Mouse (Mus musculus): ENCODE data around the gene Mboat1. TPM values are rescaled to one million over a fixed set of nuclear protein-coding genes. Genes with fewer than 3 reads are reported as not detected.

Gene Mboat1
- polyA plus RNA-seq, 1 experiment: 4.6 TPM

- Histone ChIP-seq H3K4me1 (ENCODE audit: control insufficient read depth, insufficient read depth, insufficient read length, low read length) (no peaks in the 10 kb centered on the region), H3K27ac (ENCODE audit: insufficient read depth, low read depth, low read length) (no peak overlapping the region), H3K36me3 (ENCODE audit: control insufficient read depth, insufficient read depth, low read length) (no peaks in the 10 kb centered on the region), H3K4me3 (ENCODE audit: low read depth, low read length) (no peak overlapping the region), H3K27me3 (ENCODE audit: control insufficient read depth, insufficient read depth, low read length) (no peaks in the 10 kb centered on the region)
- 77% methylated on average over 10 of the region's 10 CpGs for WGBS
- no peak for TF ChIP-seq CTCF (IDR thresholded peaks at IDR 0.05; ENCODE audit: extremely low read depth, insufficient read length, insufficient replicate concordance, low read depth, low read length)
- TF ChIP-seq POLR2A (IDR thresholded peaks at IDR 0.05; ENCODE audit: low read depth, low read length): no peak
These were observed 122.5 kb downstream of the Mboat1 start for GRCm38 (mm10) chr13:30258802-30259201.

- Histone ChIP-seq H3K36me3 (ENCODE audit: control insufficient read depth, insufficient read depth, low read length) (no peaks in the 10 kb centered on the region), H3K27ac (ENCODE audit: insufficient read depth, low read depth, low read length) (no peak overlapping the region), H3K4me1 (ENCODE audit: control insufficient read depth, insufficient read depth, insufficient read length, low read length) (no peaks in the 10 kb centered on the region), H3K27me3 (ENCODE audit: control insufficient read depth, insufficient read depth, low read length) (no peaks in the 10 kb centered on the region), H3K4me3 (ENCODE audit: low read depth, low read length) (no peak overlapping the region)
- no peak for TF ChIP-seq POLR2A (IDR thresholded peaks at IDR 0.05; ENCODE audit: low read depth, low read length)
- no peak for TF ChIP-seq CTCF (IDR thresholded peaks at IDR 0.05; ENCODE audit: extremely low read depth, insufficient read length, insufficient replicate concordance, low read depth, low read length)
- WGBS: 82% methylated on average over 9 of the region's 9 CpGs
These were observed 123.0 kb downstream of the Mboat1 start for GRCm38 (mm10) chr13:30259326-30259725.

DNA sequence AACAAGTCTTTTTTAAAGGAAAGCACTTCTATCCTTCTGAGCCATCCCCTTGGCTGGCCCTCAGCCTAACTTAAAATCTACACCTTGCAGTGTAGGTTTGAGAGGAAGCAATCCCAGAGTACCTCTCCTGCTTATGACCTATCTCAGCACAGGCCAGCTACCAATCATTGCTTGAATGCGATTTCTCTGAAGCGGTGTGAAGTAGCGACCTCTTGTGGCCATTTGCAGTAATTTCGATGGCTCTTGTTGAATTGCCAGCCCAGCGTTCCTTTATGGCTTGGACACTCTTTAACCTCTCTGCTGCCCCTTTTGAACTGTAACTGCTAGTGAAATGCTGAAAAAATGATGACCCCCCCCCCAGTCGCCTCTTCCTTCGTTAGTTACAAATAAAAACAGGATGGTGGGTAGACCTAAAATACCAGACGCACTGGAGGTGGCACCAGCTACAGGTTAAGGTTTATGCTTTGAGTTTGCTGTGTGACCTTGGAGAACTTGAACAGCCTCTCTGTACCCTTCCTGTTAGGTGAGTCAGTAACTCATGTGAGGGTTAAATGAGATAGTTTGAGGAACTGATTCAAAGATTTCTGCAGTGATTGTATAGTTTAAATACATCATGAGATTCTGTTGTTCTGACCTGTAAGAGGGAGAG is 123.7 kb downstream of the Mboat1 start:
- 13% methylated on average over 8 of the region's 8 CpGs for whole genome bisulfite sequencing
- no peaks in the 10 kb centered on the region for H3K4me1 ChIP-seq (ENCODE audit: control insufficient read depth, insufficient read depth, insufficient read length, low read length)
- no peaks in the 10 kb centered on the region for H3K27me3 ChIP-seq (ENCODE audit: control insufficient read depth, insufficient read depth, low read length)
- H3K27ac ChIP-seq (ENCODE audit: insufficient read depth, low read depth, low read length): no peak overlapping the region
- no peaks in the 10 kb centered on the region for H3K36me3 ChIP-seq (ENCODE audit: control insufficient read depth, insufficient read depth, low read length)
- TF ChIP-seq CTCF (IDR thresholded peaks at IDR 0.05; ENCODE audit: extremely low read depth, insufficient read length, insufficient replicate concordance, low read depth, low read length) (peak; percentile 74; the same call in 1 of the 2 replicates), POLR2A (IDR thresholded peaks at IDR 0.05; ENCODE audit: low read depth, low read length) (no peak)
- H3K4me3 ChIP-seq (ENCODE audit: low read depth, low read length): no peak overlapping the region

GRCm38 (mm10) chr13:30263681-30264080 is 127.4 kb downstream of the Mboat1 start:
- Histone ChIP-seq H3K4me1 (ENCODE audit: control insufficient read depth, insufficient read depth, insufficient read length, low read length) (no peaks in the 10 kb centered on the region), H3K27me3 (ENCODE audit: control insufficient read depth, insufficient read depth, low read length) (no peaks in the 10 kb centered on the region), H3K4me3 (ENCODE audit: low read depth, low read length) (no peak overlapping the region), H3K36me3 (ENCODE audit: control insufficient read depth, insufficient read depth, low read length) (no peaks in the 10 kb centered on the region), H3K27ac (ENCODE audit: insufficient read depth, low read depth, low read length) (no peak overlapping the region)
- TF ChIP-seq CTCF (IDR thresholded peaks at IDR 0.05; ENCODE audit: extremely low read depth, insufficient read length, insufficient replicate concordance, low read depth, low read length): no peak
- TF ChIP-seq POLR2A (IDR thresholded peaks at IDR 0.05; ENCODE audit: low read depth, low read length): no peak
- 73% methylated on average over 2 of the region's 2 CpGs for WGBS

- TF ChIP-seq POLR2A (IDR thresholded peaks at IDR 0.05; ENCODE audit: low read depth, low read length) (no peak), CTCF (IDR thresholded peaks at IDR 0.05; ENCODE audit: extremely low read depth, insufficient read length, insufficient replicate concordance, low read depth, low read length) (no peak)
- no peak overlapping the region for H3K4me3 ChIP-seq (ENCODE audit: low read depth, low read length)
- no peak overlapping the region for H3K27ac ChIP-seq (ENCODE audit: insufficient read depth, low read depth, low read length)
- 62% methylated on average over 12 of the region's 12 CpGs for WGBS
- H3K27me3 ChIP-seq (ENCODE audit: control insufficient read depth, insufficient read depth, low read length): no peaks in the 10 kb centered on the region
- no peaks in the 10 kb centered on the region for H3K36me3 ChIP-seq (ENCODE audit: control insufficient read depth, insufficient read depth, low read length)
- no peaks in the 10 kb centered on the region for H3K4me1 ChIP-seq (ENCODE audit: control insufficient read depth, insufficient read depth, insufficient read length, low read length)
These were observed 128.0 kb downstream of the Mboat1 start for GRCm38 (mm10) chr13:30264303-30264702.

DNA sequence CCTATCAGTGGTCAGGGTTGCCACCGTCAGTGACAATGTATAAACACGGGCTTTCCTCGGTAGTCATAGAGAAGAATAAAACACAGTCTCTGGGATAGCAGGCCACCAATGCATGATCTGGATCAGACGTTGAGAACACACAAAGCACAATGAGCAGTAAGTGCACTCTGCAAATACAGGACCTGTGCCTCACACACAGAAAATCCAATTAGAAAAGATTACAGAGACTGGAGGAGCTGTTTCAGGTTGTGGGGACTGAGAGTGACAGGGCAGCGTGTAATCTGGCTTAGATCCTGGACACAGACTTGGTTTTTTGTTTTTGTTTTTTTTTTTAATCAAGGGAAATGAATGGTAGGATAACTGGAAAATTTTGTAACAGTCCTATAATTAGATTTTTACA is 128.5 kb downstream of the Mboat1 start:
- H3K27me3 ChIP-seq (ENCODE audit: control insufficient read depth, insufficient read depth, low read length): no peaks in the 10 kb centered on the region
- no peaks in the 10 kb centered on the region for H3K4me1 ChIP-seq (ENCODE audit: control insufficient read depth, insufficient read depth, insufficient read length, low read length)
- H3K4me3 ChIP-seq (ENCODE audit: low read depth, low read length): no peak overlapping the region
- 63% methylated on average over 5 of the region's 5 CpGs for WGBS
- no peak for TF ChIP-seq CTCF (IDR thresholded peaks at IDR 0.05; ENCODE audit: extremely low read depth, insufficient read length, insufficient replicate concordance, low read depth, low read length)
- TF ChIP-seq POLR2A (IDR thresholded peaks at IDR 0.05; ENCODE audit: low read depth, low read length): no peak
- no peak overlapping the region for H3K27ac ChIP-seq (ENCODE audit: insufficient read depth, low read depth, low read length)
- no peaks in the 10 kb centered on the region for H3K36me3 ChIP-seq (ENCODE audit: control insufficient read depth, insufficient read depth, low read length)

GRCm38 (mm10) chr13:30266036-30266435 is 129.7 kb downstream of the Mboat1 start:
- H3K27ac ChIP-seq (ENCODE audit: insufficient read depth, low read depth, low read length): no peak overlapping the region
- H3K27me3 ChIP-seq (ENCODE audit: control insufficient read depth, insufficient read depth, low read length): no peaks in the 10 kb centered on the region
- H3K4me3 ChIP-seq (ENCODE audit: low read depth, low read length): no peak overlapping the region
- H3K36me3 ChIP-seq (ENCODE audit: control insufficient read depth, insufficient read depth, low read length): no peaks in the 10 kb centered on the region
- TF ChIP-seq POLR2A (IDR thresholded peaks at IDR 0.05; ENCODE audit: low read depth, low read length): no peak
- TF ChIP-seq CTCF (IDR thresholded peaks at IDR 0.05; ENCODE audit: extremely low read depth, insufficient read length, insufficient replicate concordance, low read depth, low read length): no peak
- H3K4me1 ChIP-seq (ENCODE audit: control insufficient read depth, insufficient read depth, insufficient read length, low read length): no peaks in the 10 kb centered on the region
- 84% methylated on average over 11 of the region's 11 CpGs for WGBS
